Mouse (Mus musculus): ENCODE measurements around the gene Slc41a1. TPM values are rescaled to one million over a fixed set of nuclear protein-coding genes. Genes with fewer than 3 reads are reported as not detected.

The Slc41a1 gene
- polyA plus RNA-seq (2017; shearing (Covaris generic)), result 55.0 TPM

DNA sequence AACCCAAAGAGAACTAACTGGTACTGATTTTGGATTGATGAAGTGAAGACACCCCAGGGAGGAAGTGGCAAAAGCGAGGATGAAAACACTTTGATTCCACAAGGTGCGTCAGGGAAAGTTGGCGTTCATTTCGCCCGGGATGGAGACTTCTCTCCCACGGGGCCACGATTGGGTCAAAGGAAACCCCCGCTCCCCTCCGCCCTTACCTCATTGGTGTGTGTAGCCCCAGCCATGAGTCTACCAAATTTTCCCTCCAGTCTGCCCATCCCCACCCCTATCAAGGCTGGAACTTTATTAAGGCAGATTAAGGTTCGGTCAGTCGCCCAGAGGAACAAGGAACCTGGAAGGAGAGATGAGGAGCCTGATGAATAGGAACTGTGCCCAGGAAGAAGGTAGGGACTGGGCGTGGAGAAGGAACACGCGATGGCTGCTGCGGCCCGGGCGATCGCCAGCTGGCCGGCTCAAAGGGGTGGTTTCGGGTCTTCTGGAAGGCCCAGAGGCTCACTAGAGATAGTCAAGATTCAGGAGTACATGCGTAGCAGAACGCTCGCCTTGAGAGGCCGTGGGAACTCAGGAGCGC, at the start of gene Slc41a1:
Gene Slc41a1 (plus strand): TSS at position 287 of the 580 bp plus-strand sequence.

DNA sequence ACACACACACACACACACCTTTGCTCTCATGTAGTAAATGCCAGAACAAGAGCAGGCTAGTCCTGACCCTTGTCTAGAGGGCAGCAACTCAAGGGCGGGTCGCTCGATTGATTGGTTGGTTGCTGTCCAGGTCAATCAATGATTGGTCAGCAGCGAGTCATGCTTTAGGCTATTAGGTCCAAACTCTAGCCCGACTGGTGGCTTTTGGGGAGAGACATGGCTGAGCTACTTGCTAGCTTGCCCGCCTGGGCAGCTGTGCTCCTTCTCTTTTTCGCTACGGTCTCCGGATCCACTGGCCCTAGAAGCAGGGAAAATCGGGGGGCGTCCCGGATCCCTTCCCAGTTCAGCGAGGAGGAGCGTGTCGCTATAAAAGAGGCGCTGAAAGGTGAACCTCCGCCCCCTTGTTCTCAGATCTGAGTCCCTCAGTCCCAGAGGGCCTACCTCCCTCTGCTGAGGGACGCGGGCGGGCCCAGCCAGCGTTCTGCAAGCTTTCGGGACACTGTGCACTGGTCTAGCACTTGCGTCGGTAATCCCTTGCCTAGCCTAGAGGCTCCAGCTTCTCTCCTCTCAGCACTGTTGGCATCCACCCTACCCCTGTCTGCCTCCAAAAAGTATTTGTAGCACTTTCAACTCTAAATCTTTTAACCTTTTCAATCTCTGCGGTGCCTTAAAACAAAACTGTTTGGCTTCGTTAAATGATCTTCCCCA, 29.9 kb upstream of the Slc41a1 start, which contains the start of gene Pm20d1:
Gene Pm20d1 (plus strand): TSS at position 180 of the 708 bp plus-strand sequence.

DNA sequence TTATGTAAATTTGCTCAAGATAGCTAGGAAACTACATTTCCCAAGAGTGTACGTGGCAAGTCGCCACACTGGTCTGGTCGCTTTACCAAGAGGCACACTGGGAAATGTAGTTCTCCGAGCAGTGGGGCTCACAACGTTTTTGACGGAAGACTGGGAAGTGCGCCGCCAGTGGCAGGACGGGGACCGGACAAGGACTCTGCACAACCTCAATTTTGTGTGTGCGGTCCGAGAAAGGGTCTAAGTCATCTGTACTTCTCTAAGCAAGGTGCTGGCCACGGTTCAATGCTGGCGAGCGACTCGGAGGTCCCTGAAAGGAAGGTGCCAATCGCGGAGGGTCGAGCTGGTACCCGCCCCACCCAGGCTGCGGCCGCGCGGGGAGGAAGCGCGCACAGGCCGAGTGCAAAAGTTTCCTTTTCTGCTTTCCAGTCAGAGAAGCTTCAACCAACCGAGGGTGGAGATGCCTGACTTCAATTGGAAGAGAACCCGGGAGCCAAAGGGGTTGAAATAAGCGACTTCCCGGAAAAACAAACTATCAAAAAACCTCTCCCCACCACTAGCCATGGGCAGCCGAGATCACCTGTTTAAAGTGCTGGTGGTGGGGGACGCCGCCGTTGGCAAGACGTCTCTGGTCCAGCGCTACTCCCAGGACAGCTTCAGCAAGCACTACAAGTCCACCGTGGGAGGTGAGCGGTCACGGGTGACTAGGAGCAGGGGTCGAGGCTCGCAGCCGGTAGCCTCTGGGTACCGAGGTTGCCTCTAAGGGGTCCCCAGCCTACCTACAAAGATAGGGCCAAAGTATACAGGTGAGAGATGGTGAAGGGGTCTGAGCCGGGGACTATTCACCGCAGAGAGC, 40.0 kb downstream of the Slc41a1 start, which contains the start of gene Rab29:
Gene Rab29 (plus strand): TSS at position 132 of the 853 bp plus-strand sequence.

Other genes with a start within 250 kb of the Slc41a1 start
- not detected for gene Avpr1b, start 228.3 kb upstream of the Slc41a1 start, polyA plus RNA-seq (2017; shearing (Covaris generic))
- gene Ctse, start 189.2 kb upstream of the Slc41a1 start, polyA plus RNA-seq (2017; shearing (Covaris generic)), result 32.2 TPM
- not detected for gene Rab7b, start 138.8 kb upstream of the Slc41a1 start, polyA plus RNA-seq (2017; shearing (Covaris generic))
- not detected for gene Slc26a9, start 83.5 kb upstream of the Slc41a1 start, polyA plus RNA-seq (2017; shearing (Covaris generic))
- gene Pm20d1, start 30.1 kb upstream of the Slc41a1 start, polyA plus RNA-seq (2017; shearing (Covaris generic)), result 0.09 TPM
- 49.4 TPM for gene Rab29, start 39.7 kb downstream of the Slc41a1 start, polyA plus RNA-seq (2017; shearing (Covaris generic))
- gene Nucks1, start 83.0 kb downstream of the Slc41a1 start, polyA plus RNA-seq (2017; shearing (Covaris generic)), result 31.9 TPM
- 0.50 TPM for gene Slc45a3, start 135.5 kb downstream of the Slc41a1 start, polyA plus RNA-seq (2017; shearing (Covaris generic))
- gene Elk4, start 180.1 kb downstream of the Slc41a1 start, polyA plus RNA-seq (2017; shearing (Covaris generic)), result 68.9 TPM
- gene Mfsd4a, start 240.6 kb downstream of the Slc41a1 start, polyA plus RNA-seq (2017; shearing (Covaris generic)), result 99.6 TPM